ENCODE assay signal across 11 mouse cellular contexts in the genomic region with DNA sequence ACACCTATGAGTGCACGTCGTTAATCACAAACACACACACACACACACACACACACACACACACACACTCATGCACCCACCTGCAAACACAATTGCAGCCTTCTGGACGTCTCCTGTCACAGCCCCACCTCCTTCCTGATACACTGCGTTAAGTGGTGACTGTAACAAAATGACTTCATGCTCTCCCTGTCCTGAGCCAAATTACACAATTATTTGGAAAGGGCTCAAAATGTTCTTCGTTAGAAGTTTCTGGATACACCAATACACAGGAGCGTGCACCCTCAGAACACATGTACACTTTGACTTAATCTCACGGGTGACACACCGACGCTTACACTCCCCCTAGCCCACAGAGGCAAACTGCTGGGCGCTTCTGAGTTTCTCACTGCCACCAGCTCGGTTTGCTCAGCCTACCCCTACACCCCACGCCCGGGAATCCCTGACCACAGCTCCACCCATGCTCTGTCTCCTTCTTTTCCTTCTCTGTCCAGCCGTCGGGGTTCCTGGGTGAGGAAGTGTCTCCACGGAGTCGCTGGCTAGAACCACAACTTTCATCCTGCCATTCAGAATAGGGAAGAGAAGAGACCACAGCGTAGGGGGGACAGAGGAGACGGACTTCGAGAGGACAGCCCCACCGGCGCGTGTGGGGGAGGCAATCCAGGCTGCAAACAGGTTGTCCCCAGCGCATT. TPM values are rescaled to one million over a fixed set of nuclear protein-coding genes. Genes with fewer than 3 reads are reported as not detected.
DNase-seq lines count a peak whose midpoint lies in the region; ATAC-seq and TF ChIP-seq lines count a peak whose summit lies in the region.
"Had no signal": no experiment of that assay in that cellular context is flagged by ENCODE, and none has a peak within 500 bp of the region (broad histone marks: within the 10 kb centered on the region; RNA-seq: fewer than 3 reads in every experiment).

No protein-coding gene starts in this region.

- H3K4me2 ChIP-seq in heart, embryonic 13.5 days = peak overlapping the region; percentile 56
- peak overlapping the region; percentile 25; the same call in 1 of the 2 replicates for H3K4me2 ChIP-seq in stomach, embryonic 16.5 days (ENCODE audit: low read depth, low read length)

- 13% methylated on average over 24 of the region's 24 CpGs for WGBS in heart, embryonic 13.5 days
- WGBS in limb, embryonic 10.5 days = 15% methylated on average over 24 of the region's 24 CpGs
- 10% methylated on average over 24 of the region's 24 CpGs for WGBS in stomach, embryonic 16.5 days

- no peak for DNase-seq in heart, adult 18-20 months
- no peak for DNase-seq in testis, postnatal 14 days (ENCODE audit: low spot score)
- DNase-seq in limb, embryonic 10.5 days (ENCODE audit: low spot score) = no peak
- DNase-seq in T-cell, adult 2 months (ENCODE audit: low spot score) = no peak
- DNase-seq in left cerebral cortex, adult 8-10 months (ENCODE audit: low spot score in 2 of 2) = no peak
- DNase-seq: layer of hippocampus, postnatal 36 days had no signal

- ATAC-seq in heart, embryonic 13.5 days (ENCODE audit: extremely low read depth, insufficient number of reproducible peaks, low FRiP score, low TSS enrichment) = no peak
- ATAC-seq in stomach, embryonic 16.5 days (ENCODE audit: insufficient read depth, low FRiP score) = no peak

- H3K27me3 ChIP-seq in heart, embryonic 13.5 days (replicated peaks) = peaks cover 95% of the 10 kb centered on the region
- peaks cover 10% of the 10 kb centered on the region; the same call in 1 of the 2 replicates for H3K27me3 ChIP-seq in testis, adult 2 months (ENCODE audit: control insufficient read depth, insufficient read depth, low read length)
- peaks cover 98% of the 10 kb centered on the region for H3K27me3 ChIP-seq in limb, embryonic 10.5 days (ENCODE audit: low read depth, poor library complexity, severe bottlenecking)
- H3K27me3 ChIP-seq in stomach, embryonic 16.5 days (ENCODE audit: control insufficient read depth, insufficient read depth, low read length) = peaks cover 66% of the 10 kb centered on the region

- peak overlapping the region; percentile 36 for H3K4me3 ChIP-seq in heart, embryonic 13.5 days
- H3K4me3 ChIP-seq in testis, adult 2 months (ENCODE audit: control insufficient read depth, low read depth, low read length) = peak overlapping the region; percentile 8
- H3K4me3 ChIP-seq in limb, embryonic 10.5 days = peak overlapping the region; percentile 18; the same call in 1 of the 2 replicates
- peak overlapping the region; percentile 5; the same call in 1 of the 2 replicates for H3K4me3 ChIP-seq in stomach, embryonic 16.5 days (replicated peaks; ENCODE audit: low read length)
- H3K4me3 ChIP-seq: erythroblast, embryonic 14.5 days had no signal

- H3K27ac ChIP-seq in heart, embryonic 13.5 days (replicated peaks) = no peak overlapping the region
- H3K27ac ChIP-seq in testis, adult 2 months (ENCODE audit: control insufficient read depth, insufficient read depth, low read depth, low read length) = no peak overlapping the region
- no peak overlapping the region for H3K27ac ChIP-seq in limb, embryonic 10.5 days
- no peak overlapping the region for H3K27ac ChIP-seq in stomach, embryonic 16.5 days (ENCODE audit: low read length)

- TF ChIP-seq POLR2A in testis, adult 2 months (IDR thresholded peaks at IDR 0.05; ENCODE audit: control insufficient read depth, low read depth, low read length) = no peak

- 0 out of 2 replicates have a peak, but pooled peaks have one; percentile 19 for TF ChIP-seq CTCF in testis, adult 2 months (IDR thresholded peaks at IDR 0.05; ENCODE audit: control insufficient read depth, insufficient read depth, insufficient replicate concordance, low read depth, low read length)

- H3K4me1 ChIP-seq in heart, embryonic 13.5 days = peaks cover 39% of the 10 kb centered on the region
- H3K4me1 ChIP-seq in testis, adult 2 months (ENCODE audit: control insufficient read depth, insufficient read depth, low read length) = peaks cover 31% of the 10 kb centered on the region
- peaks cover 29% of the 10 kb centered on the region for H3K4me1 ChIP-seq in limb, embryonic 10.5 days
- H3K4me1 ChIP-seq in stomach, embryonic 16.5 days (ENCODE audit: control insufficient read depth, insufficient read depth, low read length) = peaks cover 18% of the 10 kb centered on the region; the same call in 1 of the 2 replicates

- H3K9me3 ChIP-seq in heart, embryonic 13.5 days = 0 out of 2 replicates have a peak, but pooled peaks cover 5% of the 10 kb centered on the region
- no peaks in the 10 kb centered on the region for H3K9me3 ChIP-seq in limb, embryonic 10.5 days (replicated peaks)
- peaks cover 6% of the 10 kb centered on the region for H3K9me3 ChIP-seq in stomach, embryonic 16.5 days (replicated peaks; ENCODE audit: control insufficient read depth, low read length)

- no peak overlapping the region for H3K9ac ChIP-seq in heart, embryonic 13.5 days
- H3K9ac ChIP-seq in stomach, embryonic 16.5 days (ENCODE audit: low read length) = no peak overlapping the region

- H3K36me3 ChIP-seq in heart, embryonic 13.5 days = no peaks in the 10 kb centered on the region
- no peaks in the 10 kb centered on the region for H3K36me3 ChIP-seq in testis, adult 2 months (ENCODE audit: control insufficient read depth, insufficient read depth, low read length)
- no peaks in the 10 kb centered on the region for H3K36me3 ChIP-seq in limb, embryonic 10.5 days
- H3K36me3 ChIP-seq in stomach, embryonic 16.5 days (ENCODE audit: control insufficient read depth, insufficient read depth, low read length) = no peaks in the 10 kb centered on the region
- H3K36me3 ChIP-seq: G1E had no signal

RNA-seq across cellular contexts. Expression of a gene that starts 0.5 kb away (rescaled TPM):
- polyA plus RNA-seq in heart, embryonic 13.5 days (2015; fragmentation: Nextera tagmentation; extraction: Ambion mirVana) = not detected in 2 replicates
- not detected for total RNA-seq in heart, adult 18-20 months (2021)
- polyA plus RNA-seq in testis, adult 2 months (2012; rRNA removed) = 3.5 and 4.0 TPM in 2 replicates
- polyA plus RNA-seq in limb, embryonic 10.5 days (2016; fragmentation: Nextera tagmentation; extraction: Ambion mirVana) = not detected in 2 replicates
- polyA plus RNA-seq in stomach, embryonic 16.5 days (2015; fragmentation: Nextera tagmentation; extraction: Ambion mirVana) = not detected in 2 replicates
- under 1 TPM in 1 of 4 experiments, not detected in 3; 0.26 TPM for total RNA-seq in left cerebral cortex, adult 8-10 months (2022)
- total RNA-seq: G1E; layer of hippocampus, postnatal 36 days had no signal
- polyA plus RNA-seq: erythroblast, embryonic 14.5 days; G1E had no signal

RNA-seq across cellular contexts. Expression of a gene that starts 11.2 kb away (rescaled TPM):
- 0.07 TPM in 1 of 2 replicates, not detected in the other for polyA plus RNA-seq in heart, embryonic 13.5 days (2015; fragmentation: Nextera tagmentation; extraction: Ambion mirVana)
- total RNA-seq in heart, adult 18-20 months (2021) = under 1 TPM; 0.10 to 0.20 TPM
- polyA plus RNA-seq in testis, adult 2 months (2012; rRNA removed) = 0.47 and 0.67 TPM in 2 replicates
- polyA plus RNA-seq in limb, embryonic 10.5 days (2016; fragmentation: Nextera tagmentation; extraction: Ambion mirVana) = 0.62 and 0.99 TPM in 2 replicates
- 0.14 TPM in 1 of 2 replicates, not detected in the other for polyA plus RNA-seq in stomach, embryonic 16.5 days (2015; fragmentation: Nextera tagmentation; extraction: Ambion mirVana)
- total RNA-seq in left cerebral cortex, adult 8-10 months (2022) = 1 to 10 TPM in 2 of 4 experiments, under 1 TPM in 2; 0.41 to 1.8 (median 1.1) TPM
- polyA plus RNA-seq: erythroblast, embryonic 14.5 days had no signal

RNA-seq across cellular contexts. Expression of a gene that starts 20.2 kb away (rescaled TPM):
- polyA plus RNA-seq in heart, embryonic 13.5 days (2015; fragmentation: Nextera tagmentation; extraction: Ambion mirVana) = 0.09 and 0.16 TPM in 2 replicates
- under 1 TPM; 0.64 to 0.79 TPM for total RNA-seq in heart, adult 18-20 months (2021)
- 0.02 TPM in 1 of 2 replicates, not detected in the other for polyA plus RNA-seq in testis, adult 2 months (2012; rRNA removed)
- polyA plus RNA-seq in limb, embryonic 10.5 days (2016; fragmentation: Nextera tagmentation; extraction: Ambion mirVana) = not detected in 2 replicates
- polyA plus RNA-seq in stomach, embryonic 16.5 days (2015; fragmentation: Nextera tagmentation; extraction: Ambion mirVana) = not detected in 2 replicates
- total RNA-seq in left cerebral cortex, adult 8-10 months (2022) = 100 to 1,000 TPM; 692 to 784 (median 734) TPM

RNA-seq across cellular contexts. Expression of a gene that starts 26.1 kb away (rescaled TPM):
- 31.2 and 32.5 TPM in 2 replicates for polyA plus RNA-seq in heart, embryonic 13.5 days (2015; fragmentation: Nextera tagmentation; extraction: Ambion mirVana)
- 10 to 100 TPM; 17.8 to 21.5 TPM for total RNA-seq in heart, adult 18-20 months (2021)
- polyA plus RNA-seq in testis, adult 2 months (2012; rRNA removed) = 60.1 and 80.4 TPM in 2 replicates
- polyA plus RNA-seq in limb, embryonic 10.5 days (2016; fragmentation: Nextera tagmentation; extraction: Ambion mirVana) = 44.3 and 49.1 TPM in 2 replicates
- 38.0 and 38.9 TPM in 2 replicates for polyA plus RNA-seq in stomach, embryonic 16.5 days (2015; fragmentation: Nextera tagmentation; extraction: Ambion mirVana)
- 100 to 1,000 TPM; 721 to 844 (median 792) TPM for total RNA-seq in left cerebral cortex, adult 8-10 months (2022)

RNA-seq across cellular contexts. Expression of a gene that starts 42.2 kb away (rescaled TPM):
- polyA plus RNA-seq in heart, embryonic 13.5 days (2015; fragmentation: Nextera tagmentation; extraction: Ambion mirVana) = 88.3 and 95.1 TPM in 2 replicates
- 100 to 1,000 TPM; 107 to 125 TPM for total RNA-seq in heart, adult 18-20 months (2021)
- polyA plus RNA-seq in testis, adult 2 months (2012; rRNA removed) = 18.4 and 19.5 TPM in 2 replicates
- polyA plus RNA-seq in limb, embryonic 10.5 days (2016; fragmentation: Nextera tagmentation; extraction: Ambion mirVana) = 92.3 and 97.7 TPM in 2 replicates
- polyA plus RNA-seq in stomach, embryonic 16.5 days (2015; fragmentation: Nextera tagmentation; extraction: Ambion mirVana) = 85.4 and 86.4 TPM in 2 replicates
- 10 to 100 TPM; 47.4 to 60.9 (median 53.2) TPM for total RNA-seq in left cerebral cortex, adult 8-10 months (2022)
